Mouse (Mus musculus) hindbrain, embryonic 12.5 days (tissue): ENCODE data around the gene Slc1a7. TPM values are rescaled to one million over a fixed set of nuclear protein-coding genes. Genes with fewer than 3 reads are reported as not detected.

Experiments
- ATAC-seq: fragments of 200-750 bp; cut with Nextera tagmentation; 2 replicates; pipeline ENCODE4 v1.8.0; 2017; ENCODE audit warnings: moderate TSS enrichment; ENCODE audit not compliant: low FRiP score
- H3K27ac ChIP-seq: fragments of 300-500 bp; sonication (generic); 2 replicates; pipeline ENCODE4 v1.5.1; 2016; ENCODE audit warnings: mild to moderate bottlenecking
- H3K27me3 ChIP-seq: fragments of 300-500 bp; sonication (generic); 2 replicates; pipeline ENCODE4 v1.6.1; 2016; ENCODE audit warnings: mild to moderate bottlenecking
- H3K36me3 ChIP-seq: fragments of 300-500 bp; sonication (generic); 2 replicates; pipeline ENCODE4 v1.6.1; 2016; ENCODE audit warnings: mild to moderate bottlenecking
- H3K4me1 ChIP-seq: fragments of 300-500 bp; sonication (generic); 2 replicates; pipeline ENCODE4 v1.6.1; 2016
- H3K4me2 ChIP-seq: fragments of 300-500 bp; sonication (generic); replicated peaks from 2 replicates; pipeline ENCODE4 v1.6.1; 2016; ENCODE audit warnings: mild to moderate bottlenecking
- H3K4me3 ChIP-seq: fragments of 300-500 bp; sonication (generic); 2 replicates; pipeline ENCODE4 v1.5.1; 2016; ENCODE audit warnings: mild to moderate bottlenecking
- H3K9ac ChIP-seq: fragments of 300-500 bp; sonication (generic); 2 replicates; pipeline ENCODE4 v1.6.1; 2016; ENCODE audit warnings: mild to moderate bottlenecking, moderate library complexity
- H3K9me3 ChIP-seq: fragments of 300-500 bp; sonication (generic); replicated peaks from 2 replicates; pipeline ENCODE4 v1.6.1; 2016; ENCODE audit warnings: mild to moderate bottlenecking
- WGBS: fragments of 180-500 bp; shearing (Covaris S2); methylation state at CpG from one replicate; pipeline ENCODE4 v1.1.7; 2016; 5-methylcytosine and 5-hydroxymethylcytosine counted together
- polyA plus RNA-seq: library from polyadenylated mRNA; unstranded; fragments of >200 nt; fragmentation: Nextera tagmentation; extraction: Ambion mirVana; gene quantifications from 2 replicates; pipeline ENCODE4 v1.2.1, GENCODE M21; 2016

The Slc1a7 gene
- polyA plus RNA-seq, 1 experiment from 2014 or later: not detected

DNA sequence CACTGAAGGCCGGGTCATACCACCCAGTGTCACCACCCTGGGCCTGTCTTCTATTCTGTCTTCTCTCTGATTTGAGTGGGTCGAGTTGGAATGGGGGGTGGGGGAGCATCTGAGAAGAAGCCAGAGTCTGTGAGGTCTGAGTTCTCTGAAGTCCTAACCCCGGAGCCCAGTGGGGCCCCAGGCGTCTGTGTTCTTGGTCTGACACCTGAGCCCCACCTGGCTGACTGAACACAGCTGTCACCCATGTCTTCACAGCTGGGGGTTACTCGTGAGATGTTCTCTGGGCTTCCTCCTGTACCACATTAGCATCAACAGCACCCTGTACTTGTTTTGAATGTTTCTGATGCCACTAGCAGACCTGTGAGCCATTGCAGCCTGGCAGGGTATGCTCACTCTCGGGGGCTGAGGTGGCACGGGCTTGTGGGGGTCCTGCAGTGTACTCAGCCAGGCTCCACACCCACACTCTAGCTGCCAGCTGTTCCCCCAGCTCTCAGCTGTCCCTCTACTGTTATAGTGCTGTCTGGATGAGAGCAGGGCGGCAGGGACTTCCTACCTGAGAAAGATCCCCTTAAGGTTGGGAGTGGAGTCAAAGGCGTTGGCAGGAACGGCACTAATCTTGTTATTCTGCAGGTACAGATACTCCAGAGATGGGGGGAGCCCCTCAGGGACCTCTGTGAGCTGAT is 50.2 kb downstream of the Slc1a7 start:
- no peak overlapping the region for H3K27ac ChIP-seq
- no peaks in the 10 kb centered on the region for H3K27me3 ChIP-seq
- 51% methylated on average over 10 of the region's 10 CpGs for WGBS
- H3K4me2 ChIP-seq: no peak overlapping the region
- no peak overlapping the region for H3K9ac ChIP-seq
- H3K36me3 ChIP-seq: no peaks in the 10 kb centered on the region
- no peak for ATAC-seq
- H3K4me1 ChIP-seq: peaks cover 13% of the 10 kb centered on the region
- H3K9me3 ChIP-seq: no peaks in the 10 kb centered on the region
- no peak overlapping the region for H3K4me3 ChIP-seq

DNA sequence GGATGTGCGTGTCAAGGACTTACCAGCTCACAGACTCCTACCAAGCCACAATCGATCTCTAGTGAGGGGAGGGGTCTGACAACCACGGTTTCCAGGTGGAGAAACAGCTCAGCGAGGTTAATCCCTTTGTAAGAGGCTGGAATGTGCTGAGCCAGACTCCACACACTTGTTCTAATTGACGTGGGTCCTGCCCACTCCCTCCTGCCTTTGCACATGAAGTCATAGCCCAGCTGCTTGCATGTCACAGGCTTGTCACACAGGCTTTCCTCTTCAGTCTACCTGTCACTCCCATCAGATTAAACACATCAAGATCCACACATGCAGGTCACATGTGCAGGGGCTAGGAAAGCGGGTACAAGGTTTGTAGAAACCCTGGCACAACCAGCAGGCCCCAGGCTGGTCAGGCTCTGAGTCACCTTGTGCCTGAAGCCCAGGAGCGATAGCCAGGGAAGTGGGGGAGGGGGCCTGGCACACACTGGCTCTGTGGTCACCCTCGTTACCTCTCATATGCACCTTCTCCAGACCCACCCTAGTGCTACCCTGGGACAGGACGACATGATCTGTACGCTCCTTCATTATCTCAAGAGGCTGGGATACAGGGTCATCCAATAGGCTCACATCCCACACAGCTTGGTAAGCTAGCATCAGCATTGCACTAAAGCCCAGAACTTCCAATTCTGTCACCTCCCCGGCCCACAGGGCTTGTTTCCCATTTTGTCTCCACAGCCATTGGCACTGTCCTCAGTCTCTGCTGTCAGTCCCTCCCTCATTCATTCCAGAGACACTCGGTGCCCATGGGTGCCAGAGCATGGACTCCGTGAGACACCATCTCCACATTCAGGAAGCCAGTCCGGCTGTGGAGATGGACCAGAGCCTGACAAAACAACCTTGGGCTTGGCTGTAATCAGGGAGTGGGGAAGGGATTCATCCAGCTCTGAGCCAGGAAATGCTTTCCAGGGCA is 51.1 kb downstream of the Slc1a7 start:
- WGBS: 58% methylated on average over 13 of the region's 14 CpGs
- Histone ChIP-seq H3K9me3 (no peaks in the 10 kb centered on the region), H3K4me2 (no peak overlapping the region), H3K36me3 (no peaks in the 10 kb centered on the region), H3K4me3 (no peak overlapping the region), H3K9ac (no peak overlapping the region), H3K27me3 (no peaks in the 10 kb centered on the region), H3K4me1 (peaks cover 13% of the 10 kb centered on the region), H3K27ac (no peak overlapping the region)
- no peak for ATAC-seq

- Histone ChIP-seq H3K9me3 (no peaks in the 10 kb centered on the region), H3K4me1 (peaks cover 14% of the 10 kb centered on the region), H3K4me2 (no peak overlapping the region), H3K36me3 (no peaks in the 10 kb centered on the region), H3K27me3 (no peaks in the 10 kb centered on the region; the same call in 1 of the 2 replicates), H3K4me3 (no peak overlapping the region), H3K27ac (no peak overlapping the region), H3K9ac (no peak overlapping the region)
- ATAC-seq: no peak
- WGBS: 83% methylated on average over 6 of the region's 6 CpGs
These were observed 52.0 kb downstream of the Slc1a7 start for GRCm38 (mm10) chr4:108020178-108020577.

GRCm38 (mm10) chr4:108023186-108023585 is 55.1 kb downstream of the Slc1a7 start:
- no peak overlapping the region for H3K4me3 ChIP-seq
- 87% methylated on average over 4 of the region's 4 CpGs for WGBS
- no peak overlapping the region for H3K4me2 ChIP-seq
- H3K4me1 ChIP-seq: peaks cover 17% of the 10 kb centered on the region
- H3K9ac ChIP-seq: no peak overlapping the region
- peaks cover 3% of the 10 kb centered on the region for H3K27me3 ChIP-seq
- no peak for ATAC-seq
- H3K27ac ChIP-seq: no peak overlapping the region
- no peaks in the 10 kb centered on the region for H3K9me3 ChIP-seq
- no peaks in the 10 kb centered on the region for H3K36me3 ChIP-seq

- peaks cover 11% of the 10 kb centered on the region for H3K27me3 ChIP-seq
- no peak overlapping the region for H3K4me2 ChIP-seq
- peaks cover 6% of the 10 kb centered on the region for H3K4me1 ChIP-seq
- H3K4me3 ChIP-seq: no peak overlapping the region
- H3K9me3 ChIP-seq: no peaks in the 10 kb centered on the region
- no peak overlapping the region for H3K27ac ChIP-seq
- ATAC-seq: no peak
- H3K36me3 ChIP-seq: no peaks in the 10 kb centered on the region
- no peak overlapping the region for H3K9ac ChIP-seq
- WGBS: 73% methylated on average over 5 of the region's 5 CpGs
These were observed 56.5 kb downstream of the Slc1a7 start for GRCm38 (mm10) chr4:108024641-108025040.

DNA sequence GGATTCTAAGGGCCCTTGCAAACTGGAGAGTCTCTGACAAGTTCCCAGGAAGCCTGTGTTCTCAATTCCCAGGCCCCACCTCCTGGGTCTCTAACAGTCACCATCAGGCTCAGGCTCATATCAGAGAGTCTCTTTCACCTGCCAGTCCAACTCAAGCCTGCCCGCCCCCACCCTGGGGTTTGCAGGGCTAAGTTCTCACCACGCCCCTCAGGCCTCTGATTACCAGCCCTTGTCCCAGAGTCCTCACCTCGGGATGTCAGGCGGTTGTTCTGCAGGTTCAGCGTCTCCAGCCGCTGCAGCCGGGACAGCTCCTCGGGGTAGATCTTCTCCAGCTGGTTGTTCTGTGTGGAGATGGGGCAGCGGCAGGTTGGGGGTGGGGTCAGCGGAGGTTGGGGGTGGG is 57.1 kb downstream of the Slc1a7 start:
- Histone ChIP-seq H3K9ac (no peak overlapping the region), H3K4me1 (peaks cover 6% of the 10 kb centered on the region), H3K36me3 (no peaks in the 10 kb centered on the region), H3K4me2 (no peak overlapping the region), H3K4me3 (no peak overlapping the region), H3K27me3 (peaks cover 17% of the 10 kb centered on the region), H3K27ac (no peak overlapping the region), H3K9me3 (no peaks in the 10 kb centered on the region)
- WGBS: 3% methylated on average over 10 of the region's 10 CpGs
- no peak for ATAC-seq

GRCm38 (mm10) chr4:108026193-108026592 is 58.1 kb downstream of the Slc1a7 start:
- Histone ChIP-seq H3K4me2 (no peak overlapping the region), H3K4me3 (no peak overlapping the region), H3K27me3 (peaks cover 26% of the 10 kb centered on the region), H3K9ac (no peak overlapping the region), H3K36me3 (no peaks in the 10 kb centered on the region), H3K9me3 (no peaks in the 10 kb centered on the region), H3K27ac (no peak overlapping the region), H3K4me1 (peaks cover 11% of the 10 kb centered on the region)
- no peak for ATAC-seq
- whole genome bisulfite sequencing: 41% methylated on average over 3 of the region's 3 CpGs

GRCm38 (mm10) chr4:108030888-108031501 is 62.9 kb downstream of the Slc1a7 start:
- Histone ChIP-seq H3K36me3 (no peaks in the 10 kb centered on the region), H3K27me3 (peaks cover 50% of the 10 kb centered on the region), H3K27ac (no peak overlapping the region), H3K4me2 (peak overlapping the region; percentile 99), H3K4me1 (peaks cover 18% of the 10 kb centered on the region), H3K4me3 (peak overlapping the region; percentile 61), H3K9me3 (no peaks in the 10 kb centered on the region), H3K9ac (peak overlapping the region; percentile 62)
- 0 out of 2 replicates have a peak, but pooled peaks have one; percentile 18 for ATAC-seq
- WGBS: 2% methylated on average over 22 of the region's 22 CpGs

GRCm38 (mm10) chr4:108031502-108032351 is 63.6 kb downstream of the Slc1a7 start:
- H3K36me3 ChIP-seq: no peaks in the 10 kb centered on the region
- H3K9ac ChIP-seq: peak overlapping the region; percentile 62
- peak overlapping the region; percentile 99 for H3K4me2 ChIP-seq
- no peak overlapping the region for H3K27ac ChIP-seq
- H3K4me1 ChIP-seq: peaks cover 18% of the 10 kb centered on the region
- H3K9me3 ChIP-seq: no peaks in the 10 kb centered on the region
- H3K4me3 ChIP-seq: peak overlapping the region; percentile 61
- H3K27me3 ChIP-seq: peaks cover 49% of the 10 kb centered on the region
- peak; percentile 55 for ATAC-seq
- under 1% methylated on average over 77 of the region's 86 CpGs for WGBS

- peak overlapping the region; percentile 61 for H3K4me3 ChIP-seq
- peaks cover 47% of the 10 kb centered on the region for H3K27me3 ChIP-seq
- no peaks in the 10 kb centered on the region for H3K36me3 ChIP-seq
- H3K4me1 ChIP-seq: peaks cover 18% of the 10 kb centered on the region
- WGBS: 39% methylated on average over 11 of the region's 11 CpGs
- ATAC-seq: no peak
- peak overlapping the region; percentile 62 for H3K9ac ChIP-seq
- peak overlapping the region; percentile 99 for H3K4me2 ChIP-seq
- no peak overlapping the region for H3K27ac ChIP-seq
- H3K9me3 ChIP-seq: no peaks in the 10 kb centered on the region
These were observed 64.3 kb downstream of the Slc1a7 start for GRCm38 (mm10) chr4:108032352-108032849.

- Histone ChIP-seq H3K9me3 (no peaks in the 10 kb centered on the region), H3K4me3 (no peak overlapping the region), H3K9ac (no peak overlapping the region), H3K4me1 (peaks cover 18% of the 10 kb centered on the region), H3K4me2 (no peak overlapping the region), H3K36me3 (no peaks in the 10 kb centered on the region), H3K27ac (no peak overlapping the region), H3K27me3 (peaks cover 47% of the 10 kb centered on the region)
- no peak for ATAC-seq
- WGBS: 82% methylated on average over 8 of the region's 8 CpGs
These were observed 65.1 kb downstream of the Slc1a7 start for GRCm38 (mm10) chr4:108033041-108033764.
